Mouse (Mus musculus) layer of hippocampus, adult 11-12 months (tissue): Measurements from ENCODE around the gene Slc27a3.

Experiments used
- DNase-seq: peaks from one replicate; pipeline ENCODE4 v3.0.0; 2022; ENCODE audit warnings: low spot score

Slc27a3 gene

GRCm38 (mm10) chr3:90340177-90340576 lies 49.6 kb downstream of the Slc27a3 start:
- DNase-seq: no peak

- no peak for DNase-seq
Measured at GRCm38 (mm10) chr3:90338190-90338589, 51.5 kb downstream of the Slc27a3 start.

- no peak for DNase-seq
Measured at GRCm38 (mm10) chr3:90335517-90335916, 54.2 kb downstream of the Slc27a3 start.
